Mouse (Mus musculus): ENCODE measurements around the gene Tmem8. TPM values are rescaled to one million over a fixed set of nuclear protein-coding genes. Genes with fewer than 3 reads are reported as not detected.

The Tmem8 gene
- polyA plus RNA-seq (2017; shearing (Covaris generic)), result 35.2 TPM

DNA sequence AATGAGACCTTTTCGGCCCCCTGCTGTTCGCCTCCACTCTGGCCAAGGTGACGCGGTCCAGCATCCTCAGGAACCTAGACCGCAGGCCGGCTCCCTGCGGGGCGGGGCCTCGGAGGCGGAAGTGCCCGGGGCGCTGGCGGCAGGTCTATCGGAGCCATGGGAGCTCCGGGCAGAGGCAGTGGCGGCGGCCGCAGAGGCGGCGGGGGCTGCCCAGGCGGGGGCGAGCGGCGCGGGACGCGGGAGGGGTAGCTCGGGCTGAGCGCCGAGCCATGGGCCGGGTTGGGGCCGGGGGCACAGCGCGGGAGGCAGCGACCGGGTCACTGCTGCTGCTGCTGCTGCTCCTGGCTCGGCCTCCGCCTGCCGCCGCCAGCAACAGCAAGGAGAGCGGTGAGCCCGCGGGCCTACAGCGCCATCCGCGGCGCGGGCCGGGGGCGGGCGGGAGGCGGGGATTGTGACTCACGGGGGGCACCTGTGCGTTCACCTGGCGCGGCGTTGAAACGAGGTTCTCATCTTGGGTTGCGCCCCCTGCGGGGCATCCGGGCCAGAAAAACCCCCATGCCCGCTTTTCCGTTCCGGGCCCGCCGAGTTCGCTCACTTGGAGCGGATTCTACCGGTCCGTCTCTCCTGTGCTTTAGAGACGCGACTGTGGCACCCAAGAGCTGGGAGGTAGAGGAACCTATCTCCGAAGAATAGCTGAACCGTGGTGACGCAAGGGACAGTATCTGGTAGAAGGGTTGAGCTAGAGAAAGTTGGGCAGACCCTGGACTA is at the start of gene Tmem8:
Tmem8 (plus strand) TSS at position 119 of the 768 bp plus-strand sequence.

DNA sequence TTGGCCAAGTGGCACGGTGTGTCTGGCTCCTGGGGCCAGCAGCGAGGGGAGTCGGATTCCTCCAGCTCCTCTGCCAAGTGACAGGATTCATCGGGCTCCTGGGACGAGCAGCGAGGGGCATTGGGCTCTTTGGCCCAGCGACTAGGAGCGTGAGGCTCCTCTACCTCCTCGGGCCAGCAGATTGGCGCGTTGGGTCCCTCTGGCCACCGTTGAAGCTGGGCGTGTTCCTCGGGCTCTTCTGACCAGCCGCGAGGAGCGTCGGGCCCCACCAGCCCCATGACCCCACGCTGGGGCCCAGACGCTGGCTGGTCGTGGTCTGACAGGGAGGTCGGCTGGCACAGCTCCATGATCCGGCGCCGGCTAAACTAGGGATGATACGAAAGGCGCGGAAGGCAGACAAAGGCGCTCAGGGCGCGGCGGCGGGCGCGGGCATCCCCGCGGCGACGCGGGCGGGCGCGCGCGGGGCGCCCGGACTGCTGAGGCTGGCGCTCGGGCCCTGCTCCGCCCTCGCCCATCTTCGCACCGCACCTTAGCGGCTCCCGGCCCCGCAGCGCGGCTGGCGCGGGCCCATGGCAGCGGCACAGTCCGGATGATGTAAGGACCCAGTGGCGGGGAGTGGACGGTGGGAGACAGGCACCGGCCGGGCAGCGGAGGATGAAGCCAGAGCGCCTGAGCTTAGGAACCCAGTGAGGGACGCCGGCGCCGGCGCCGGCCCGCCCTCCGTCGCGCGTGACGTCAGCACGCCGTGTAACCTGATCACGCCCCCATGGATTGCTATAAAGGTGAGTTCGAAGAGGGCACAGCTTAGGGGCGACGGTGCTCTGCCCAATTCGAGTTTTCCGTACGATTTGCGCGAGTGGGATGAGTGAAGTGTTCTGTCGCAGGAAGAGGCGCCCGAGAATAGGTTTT is 44.0 kb upstream of the Tmem8 start, which contains the start of gene Rab11fip3:
Rab11fip3 (minus strand) TSS at position 725 of the 909 bp plus-strand sequence.

DNA sequence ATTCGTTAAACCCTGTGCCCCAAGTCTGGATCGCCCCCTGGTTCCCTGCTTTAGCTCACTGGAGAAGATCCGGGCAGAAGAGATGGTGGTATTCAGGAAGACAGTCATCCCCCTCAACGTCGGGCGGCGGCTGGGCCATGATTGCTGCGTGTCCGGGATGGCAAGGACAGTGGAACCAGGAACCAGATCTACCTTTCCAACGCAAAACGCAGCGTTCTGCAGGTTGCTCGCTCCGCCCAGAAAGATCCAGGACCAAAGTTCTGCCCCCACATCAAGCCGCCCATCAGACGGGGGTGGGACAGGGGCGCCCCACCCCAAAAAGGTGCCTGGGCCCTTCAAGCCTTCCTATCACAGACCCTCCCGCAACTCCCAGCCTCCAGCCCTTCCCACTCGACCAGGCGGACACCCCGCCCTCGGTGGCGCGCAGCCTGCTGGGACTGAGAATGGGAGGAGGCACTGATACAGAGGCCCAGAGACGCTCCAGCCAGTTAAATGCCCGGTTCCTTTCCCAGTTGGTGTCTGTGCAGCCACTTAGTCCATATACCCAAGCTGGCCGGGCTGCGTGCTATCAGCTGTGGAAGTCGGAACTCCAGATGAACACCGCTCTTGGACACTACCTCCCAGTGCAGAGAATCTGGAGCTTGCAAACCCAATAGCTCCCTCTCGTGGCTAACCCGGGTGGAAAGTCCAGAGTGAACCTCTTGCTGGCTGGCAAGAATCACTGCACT is 23.0 kb upstream of the Tmem8 start, which contains the start of gene Decr2:
Decr2 (minus strand) TSS at position 433 of the 728 bp plus-strand sequence.

DNA sequence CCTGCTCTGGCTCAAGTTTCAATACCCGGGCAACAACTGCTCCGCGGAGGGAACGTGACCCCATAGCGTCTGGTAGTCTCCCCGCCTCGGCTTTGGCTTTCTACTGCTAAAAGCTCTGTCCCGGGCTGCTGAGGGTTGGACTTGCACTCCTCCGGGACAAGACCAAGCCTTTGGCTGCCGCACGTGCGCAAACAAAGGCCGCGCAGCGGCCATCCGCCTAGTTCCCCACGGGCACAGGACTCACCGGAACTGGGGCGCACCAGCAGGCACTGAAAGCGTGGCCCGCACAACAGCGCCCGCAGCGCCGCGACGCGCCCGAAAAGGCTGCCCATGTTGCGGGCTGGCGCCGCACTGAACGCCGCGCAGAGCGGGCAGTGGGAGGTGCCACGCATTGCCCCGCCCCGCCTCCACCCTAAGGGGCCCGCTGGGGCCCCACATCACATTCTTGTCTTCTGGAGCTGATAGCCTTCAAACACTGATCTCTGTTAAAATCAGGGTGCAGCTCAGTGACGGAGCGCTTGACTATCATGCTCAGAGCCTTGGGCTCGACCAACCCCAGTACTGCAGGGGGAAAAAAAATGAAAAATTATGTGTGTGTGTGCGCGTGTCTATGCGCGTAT is 17.9 kb upstream of the Tmem8 start, which contains the start of gene Nme4:
Nme4 (minus strand) TSS at position 482 of the 620 bp plus-strand sequence.

DNA sequence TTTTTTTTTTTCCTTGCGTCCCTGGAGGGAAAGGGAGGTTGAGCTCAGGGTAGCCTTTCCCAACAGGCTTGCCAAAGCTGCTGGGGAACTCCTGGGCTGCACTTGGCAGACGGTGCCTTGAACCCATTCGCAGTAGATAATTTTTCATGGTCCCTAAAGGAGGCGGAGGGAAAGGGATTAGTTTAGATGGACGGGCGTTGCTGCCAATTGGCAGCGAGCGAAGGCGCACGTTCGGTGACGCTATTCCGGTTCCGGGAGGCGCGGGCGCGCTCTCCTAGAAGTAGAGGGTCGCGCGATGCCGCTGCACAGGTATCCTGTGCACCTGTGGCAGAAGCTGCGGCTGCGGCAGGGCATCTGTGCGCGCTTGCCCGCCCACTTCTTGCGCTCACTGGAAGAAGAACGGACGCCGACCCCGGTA is 10.2 kb downstream of the Tmem8 start, which contains the start of gene Mrpl28:
Mrpl28 (plus strand) TSS at position 234 of the 418 bp plus-strand sequence.

GRCm38 (mm10) chr17:26138239-26138836 is 25.2 kb downstream of the Tmem8 start, which contains the start of gene Axin1:
Gene Axin1, plus strand, starts transcription at chr17:26138688.

Other genes with a start within 250 kb of the Tmem8 start
- 18.5 TPM for gene Mcrip2, start 244.5 kb upstream of the Tmem8 start, polyA plus RNA-seq (2017; shearing (Covaris generic))
- 41.5 TPM for gene Mettl26, start 238.2 kb upstream of the Tmem8 start, polyA plus RNA-seq (2017; shearing (Covaris generic))
- gene Wfikkn1, start 232.4 kb upstream of the Tmem8 start, polyA plus RNA-seq (2017; shearing (Covaris generic)), result 0.21 TPM
- 17.2 TPM for gene Rab40c, start 193.6 kb upstream of the Tmem8 start, polyA plus RNA-seq (2017; shearing (Covaris generic))
- 39.1 TPM for gene Pigq, start 168.4 kb upstream of the Tmem8 start, polyA plus RNA-seq (2017; shearing (Covaris generic))
- gene Nhlrc4, start 168.3 kb upstream of the Tmem8 start, polyA plus RNA-seq (2017; shearing (Covaris generic)), result not detected
- not detected for gene A930017K11Rik, start 160.7 kb upstream of the Tmem8 start, polyA plus RNA-seq (2017; shearing (Covaris generic))
- gene Capn15, start 127.5 kb upstream of the Tmem8 start, polyA plus RNA-seq (2017; shearing (Covaris generic)), result 21.9 TPM
- 20.2 TPM for gene Rab11fip3, start 43.7 kb upstream of the Tmem8 start, polyA plus RNA-seq (2017; shearing (Covaris generic))
- 20.8 TPM for gene Decr2, start 23.0 kb upstream of the Tmem8 start, polyA plus RNA-seq (2017; shearing (Covaris generic))
- 16.4 TPM for gene Nme4, start 17.7 kb upstream of the Tmem8 start, polyA plus RNA-seq (2017; shearing (Covaris generic))
- 42.2 TPM for gene Mrpl28, start 10.2 kb downstream of the Tmem8 start, polyA plus RNA-seq (2017; shearing (Covaris generic))
- 119 TPM for gene Axin1, start 25.4 kb downstream of the Tmem8 start, polyA plus RNA-seq (2017; shearing (Covaris generic))
- not detected for gene Pdia2, start 85.8 kb downstream of the Tmem8 start, polyA plus RNA-seq (2017; shearing (Covaris generic))
- gene Rgs11, start 89.7 kb downstream of the Tmem8 start, polyA plus RNA-seq (2017; shearing (Covaris generic)), result 17.1 TPM
- gene Arhgdig, start 94.5 kb downstream of the Tmem8 start, polyA plus RNA-seq (2017; shearing (Covaris generic)), result not detected
- 19.8 TPM for gene Fam234a, start 130.9 kb downstream of the Tmem8 start, polyA plus RNA-seq (2017; shearing (Covaris generic))
- 147 TPM for gene Luc7l, start 139.6 kb downstream of the Tmem8 start, polyA plus RNA-seq (2017; shearing (Covaris generic))